Mouse (Mus musculus) left cerebral cortex, postnatal 10 days (tissue): Measurements from ENCODE around the gene Bad. TPM values are rescaled to one million over a fixed set of nuclear protein-coding genes. Genes with fewer than 3 reads are reported as not detected.

ENCODE experiments used
- DNase-seq, 2 experiments: peaks; one replicate each; pipeline ENCODE4 v3.0.0; 2021 to 2022; ENCODE audit warnings: low spot score in 2 of 2, mixed read lengths in 1 of 2; ENCODE audit errors: extremely low spot score in 1 of 2
- intact Hi-C: fragments of 180-260 bp; cut with DNase I; formaldehyde crosslinking; loops from one replicate; pipeline ENCODE4 v1.15.1; 2025
- total RNA-seq, 2 experiments: library from RNA; stranded (reverse); gene quantifications; 2 replicates each; pipeline ENCODE4 v1.2.3; 2021

The Bad gene
- total RNA-seq, 2 experiments from 2014 or later = 40.4 to 42.8 TPM

DNA sequence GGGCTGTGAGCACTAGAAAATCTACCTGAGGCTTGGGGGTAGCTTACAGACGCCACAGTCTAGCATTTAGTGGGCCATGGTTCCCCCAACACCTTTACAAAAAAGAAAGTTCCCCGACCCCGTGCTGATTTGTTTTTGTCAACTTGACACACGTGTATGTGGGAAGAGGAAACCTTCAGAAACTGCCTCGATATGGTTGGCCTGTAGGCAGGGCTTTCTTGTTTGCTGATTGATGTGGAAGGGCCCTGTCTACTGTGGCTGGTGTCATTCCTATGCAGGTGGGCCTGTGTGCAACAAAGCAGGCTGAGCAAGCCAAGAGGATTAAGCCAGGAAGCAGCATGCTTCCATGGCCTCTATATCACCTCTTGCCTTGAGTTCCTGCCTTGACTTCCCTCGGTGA, 28.6 kb upstream of the Bad start:
- intact Hi-C loops = no loop called here
- DNase-seq = no peak

DNA sequence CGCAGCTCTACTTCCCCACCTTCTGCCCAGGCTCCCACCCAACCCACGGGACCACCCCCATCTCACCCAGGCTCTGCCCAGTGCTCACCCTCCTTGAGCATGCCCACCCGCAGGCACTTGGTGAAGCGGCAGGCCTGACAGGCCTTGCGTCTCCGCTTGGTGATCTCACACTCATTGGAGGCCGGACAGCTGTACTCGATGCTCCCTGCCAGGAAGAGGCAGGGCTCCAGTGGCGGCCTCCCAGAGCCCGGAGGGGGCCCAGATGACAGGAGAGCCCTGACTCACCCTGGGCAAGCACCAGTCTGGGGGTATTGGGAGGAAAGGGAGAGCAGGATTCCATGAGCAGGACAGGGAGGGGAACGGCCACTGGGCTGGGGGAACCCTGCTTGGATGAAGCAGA, 27.7 kb upstream of the Bad start:
- no peak for DNase-seq
- intact Hi-C loops = no loop called here

DNA sequence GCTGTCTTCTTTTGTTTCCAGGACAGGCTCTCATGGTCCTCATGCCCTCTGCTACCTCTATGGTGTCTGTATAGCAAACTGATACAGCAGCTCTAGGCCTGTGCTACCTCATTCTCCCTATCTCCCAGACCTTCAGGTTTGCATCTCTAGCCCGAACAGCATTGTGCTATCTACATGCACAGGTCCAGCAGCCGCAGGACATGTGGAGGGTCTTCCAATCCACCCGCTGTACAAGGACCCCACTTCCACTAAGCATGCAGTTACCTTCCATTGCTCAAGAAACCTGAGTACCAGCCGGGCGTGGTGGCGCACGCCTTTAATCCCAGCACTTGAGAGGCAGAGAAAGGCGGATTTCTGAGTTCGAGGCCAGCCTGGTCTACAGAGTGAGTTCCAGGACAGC, 27.1 kb upstream of the Bad start:
- intact Hi-C loops = no loop called here
- DNase-seq = no peak

DNA sequence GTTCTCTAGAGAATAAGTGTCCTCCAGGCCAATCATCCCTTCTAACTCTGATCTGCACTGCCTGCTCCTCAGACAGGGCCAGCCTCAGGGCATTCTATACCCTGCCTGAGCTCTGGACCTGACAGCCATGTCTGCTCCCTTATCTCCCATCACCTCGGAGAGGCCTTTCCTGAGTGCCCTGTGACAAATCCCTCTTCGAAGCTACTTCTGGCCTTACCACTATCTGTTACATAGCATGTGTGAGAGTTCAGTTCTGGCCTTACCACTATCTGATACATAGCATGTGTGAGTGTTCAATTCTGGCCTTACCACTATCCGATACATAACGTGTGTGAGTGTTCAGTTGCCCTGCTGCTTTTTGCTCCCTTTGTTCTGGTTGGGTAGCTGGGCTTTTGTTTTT, 26.4 kb upstream of the Bad start:
- no peak for DNase-seq
- intact Hi-C loops = no loop called here

DNA sequence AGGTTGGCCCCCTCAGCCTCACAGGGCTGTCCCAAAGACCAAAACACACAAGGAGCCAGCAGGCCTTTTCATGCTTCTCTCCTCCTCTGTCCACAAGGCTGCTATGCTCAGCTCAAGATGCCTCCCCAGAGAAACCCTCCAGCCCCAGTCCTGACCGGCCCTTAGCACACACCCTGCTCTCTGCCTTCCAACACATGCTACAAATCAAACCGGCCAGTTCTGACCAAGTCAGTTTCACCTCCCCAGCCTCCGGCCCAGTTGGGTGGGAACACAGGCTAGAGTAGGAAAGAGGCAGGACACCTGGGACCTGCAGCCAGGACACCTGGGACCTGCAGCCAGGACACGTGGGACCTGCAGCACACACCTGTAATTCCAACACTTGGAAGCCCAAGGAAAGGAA, 25.2 kb upstream of the Bad start:
- intact Hi-C loops = no loop called here
- DNase-seq = no peak

DNA sequence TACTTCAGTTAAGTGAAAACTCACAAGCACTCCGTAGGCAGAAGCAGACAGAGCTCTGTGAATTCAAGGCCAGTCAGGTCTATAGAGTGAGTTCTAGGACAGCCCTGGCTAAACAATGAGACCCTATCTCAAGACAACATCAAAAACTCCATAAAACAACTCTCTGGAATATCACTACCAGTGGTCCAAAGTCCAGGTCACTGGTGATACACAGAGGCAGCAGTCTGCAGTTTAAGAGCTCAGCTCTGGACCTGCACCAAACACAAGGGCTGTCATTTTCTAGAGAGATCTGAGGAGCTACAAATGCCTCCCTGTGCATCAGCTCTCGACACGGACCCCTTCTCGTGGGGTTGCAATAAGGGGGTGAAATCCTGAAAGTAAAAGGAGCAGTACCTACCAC, 23.3 kb upstream of the Bad start:
- intact Hi-C loops = no loop called here

DNA sequence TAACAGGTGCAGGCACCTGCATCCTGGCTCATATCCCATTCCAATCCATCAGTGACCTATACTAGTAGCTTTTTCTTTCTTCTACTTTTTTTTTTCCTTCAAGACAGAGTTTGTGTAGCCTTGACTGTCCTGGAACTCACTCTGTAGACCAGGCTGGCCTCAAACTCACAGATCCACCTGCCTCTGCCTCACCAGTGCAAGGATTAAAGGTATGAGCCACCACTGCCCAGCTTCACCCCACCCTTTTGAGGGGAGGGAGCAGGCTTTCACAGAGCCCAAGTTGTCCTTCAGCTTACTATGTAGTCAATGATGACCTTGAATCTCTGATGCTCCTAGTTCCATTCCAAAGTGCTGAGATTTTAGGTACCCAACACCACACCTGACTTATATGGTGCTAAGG, 22.2 kb upstream of the Bad start:
- intact Hi-C loops = no loop called here
- DNase-seq = no peak

More for the DNA sequence above, 23.3 kb upstream of the Bad start:
- no peak for DNase-seq

DNA sequence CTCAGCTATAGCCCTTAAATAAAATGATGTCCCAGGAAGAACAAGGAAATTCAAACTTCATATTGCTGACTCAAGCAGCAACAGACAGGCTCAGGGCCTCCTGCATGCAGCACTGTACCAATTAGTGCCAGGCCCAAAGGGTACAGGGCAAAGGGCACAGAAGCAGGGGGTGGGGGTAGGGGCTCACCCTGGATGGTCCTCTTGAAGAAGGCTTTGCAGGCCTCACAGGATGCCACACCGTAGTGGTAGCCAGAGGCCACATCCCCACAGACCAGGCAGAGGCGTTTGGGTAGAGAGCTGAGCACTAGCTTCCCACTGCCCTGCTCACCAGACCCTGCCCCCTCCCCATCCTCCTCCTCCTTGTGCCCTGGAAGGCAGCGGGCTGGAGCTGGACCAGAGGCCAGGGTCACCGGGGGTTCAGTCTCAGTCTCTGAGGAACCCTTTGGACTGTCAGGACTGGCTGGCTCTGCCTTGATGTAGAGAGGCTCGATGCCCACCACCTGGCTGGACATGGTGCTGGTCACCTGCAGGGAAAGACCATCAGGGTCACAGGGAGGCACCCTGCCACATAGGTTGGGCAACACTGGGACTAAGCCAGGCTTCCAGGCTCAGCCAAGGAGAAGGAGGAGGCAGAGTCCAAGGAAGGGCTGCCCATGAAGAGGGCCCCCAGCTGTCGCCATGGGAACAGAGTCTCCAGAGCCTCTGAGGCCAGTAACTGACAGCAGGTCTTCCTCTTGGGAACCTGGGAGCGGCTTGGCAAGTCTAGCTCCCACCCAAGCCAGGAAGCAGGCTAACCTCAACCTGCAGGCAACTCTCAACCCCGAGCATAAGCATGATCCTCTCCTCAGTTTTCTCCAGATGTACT, 21.6 kb upstream of the Bad start:
- DNase-seq = peak in 1 of 2 experiments; percentile 61
- intact Hi-C loops = loop anchor here (5.0 to 10.0 kb wide), 2 partner anchors 105 to 428 kb away; no protein-coding TSS in a partner anchor

DNA sequence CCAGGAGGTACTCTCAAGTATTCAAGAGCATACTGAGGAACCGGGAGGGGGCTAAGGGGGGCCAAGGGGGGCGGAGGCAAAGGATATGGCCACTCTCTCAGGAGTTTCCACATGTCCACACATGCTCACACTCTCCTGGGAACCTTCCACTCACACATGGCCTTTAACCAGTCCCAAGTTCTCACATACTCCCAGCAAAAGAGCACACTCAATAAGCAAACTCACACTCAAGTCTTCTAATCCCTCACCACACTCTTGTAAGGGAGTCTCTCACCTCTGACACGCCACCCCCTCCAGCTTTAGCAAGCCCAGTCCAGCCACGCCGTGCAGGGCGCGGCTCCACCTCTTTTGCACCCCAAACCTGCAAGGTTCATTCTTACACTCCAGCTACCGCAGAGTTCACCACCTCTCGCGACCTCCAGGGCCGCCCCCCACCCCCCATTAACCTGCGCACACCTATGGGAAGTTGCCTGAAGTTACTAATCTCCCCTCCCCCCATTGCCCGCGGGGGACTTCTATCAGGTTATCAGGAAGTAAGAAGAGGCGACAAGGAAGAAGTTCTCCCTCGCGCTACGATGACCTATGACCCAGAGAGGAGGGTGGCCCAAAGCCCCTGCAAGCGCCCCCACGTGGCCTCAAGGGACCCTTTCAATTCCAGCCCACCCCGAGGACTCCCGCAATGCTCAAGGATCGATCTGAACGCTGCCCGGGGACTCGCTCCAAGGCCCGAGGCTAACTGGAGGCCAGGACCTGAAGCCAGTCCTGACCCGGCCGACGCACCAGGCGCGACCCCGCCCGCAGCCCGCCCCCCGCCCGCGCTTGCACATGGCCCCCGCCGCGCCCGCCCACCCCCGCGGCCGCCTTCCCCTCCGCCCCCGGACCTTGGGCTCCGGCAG, 20.7 kb upstream of the Bad start:
- intact Hi-C loops = loop anchor here (5.0 to 10.0 kb wide), 2 partner anchors 104 to 429 kb away; no protein-coding TSS in a partner anchor

DNA sequence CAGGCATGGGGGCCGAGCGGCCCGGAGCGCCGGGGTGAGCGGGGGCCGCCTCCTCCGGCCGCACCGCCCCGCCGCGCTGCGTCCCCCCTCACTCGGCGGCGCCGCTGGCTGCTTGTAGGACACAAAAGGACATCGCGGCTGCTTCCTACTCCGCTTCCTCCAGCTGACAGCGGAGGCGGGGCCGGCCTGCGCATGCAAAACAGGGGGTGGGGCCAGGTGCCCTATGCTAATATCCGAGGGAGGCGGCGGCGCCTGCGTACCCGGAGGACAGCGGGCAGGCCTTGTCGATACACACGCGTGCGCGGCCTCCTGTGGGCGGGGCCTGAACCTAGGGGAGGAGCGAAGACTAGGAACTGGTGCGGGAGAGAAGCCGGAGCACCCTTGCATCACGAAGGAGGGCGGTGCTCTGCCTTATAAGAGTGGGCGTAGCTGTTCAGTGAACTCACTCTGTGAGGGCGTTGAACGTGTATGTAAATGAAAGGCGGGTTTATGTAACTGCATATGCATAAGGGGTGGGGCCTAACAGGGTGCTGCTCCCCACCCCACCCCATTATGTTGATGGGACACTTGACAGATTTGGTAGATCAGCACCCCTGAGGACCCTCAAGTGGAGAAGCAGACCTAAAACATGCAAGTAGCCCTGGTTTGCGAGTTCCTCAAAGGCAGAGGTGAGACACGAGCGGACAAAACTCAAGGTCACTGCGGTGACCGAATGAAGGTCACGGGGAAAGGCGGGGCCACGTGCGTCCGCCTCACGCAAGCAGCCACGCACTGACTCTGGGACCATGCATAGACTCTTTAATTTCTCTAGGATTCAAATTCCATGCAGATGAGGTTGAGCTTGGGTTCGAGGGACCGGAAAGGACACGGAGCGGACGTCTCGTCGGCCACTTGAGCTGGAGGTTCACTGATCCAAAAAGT, 19.8 kb upstream of the Bad start, which contains the start of gene Esrra:
Gene Esrra (minus strand): TSS at position 167 of the 921 bp plus-strand sequence.
- peak; percentile 100 for DNase-seq
- intact Hi-C loops = loop anchor here (5.0 to 10.0 kb wide), 2 partner anchors 103 to 430 kb away; no protein-coding TSS in a partner anchor

More for the DNA sequence above, 20.7 kb upstream of the Bad start:
- peak; percentile 55 to 72 for DNase-seq

DNA sequence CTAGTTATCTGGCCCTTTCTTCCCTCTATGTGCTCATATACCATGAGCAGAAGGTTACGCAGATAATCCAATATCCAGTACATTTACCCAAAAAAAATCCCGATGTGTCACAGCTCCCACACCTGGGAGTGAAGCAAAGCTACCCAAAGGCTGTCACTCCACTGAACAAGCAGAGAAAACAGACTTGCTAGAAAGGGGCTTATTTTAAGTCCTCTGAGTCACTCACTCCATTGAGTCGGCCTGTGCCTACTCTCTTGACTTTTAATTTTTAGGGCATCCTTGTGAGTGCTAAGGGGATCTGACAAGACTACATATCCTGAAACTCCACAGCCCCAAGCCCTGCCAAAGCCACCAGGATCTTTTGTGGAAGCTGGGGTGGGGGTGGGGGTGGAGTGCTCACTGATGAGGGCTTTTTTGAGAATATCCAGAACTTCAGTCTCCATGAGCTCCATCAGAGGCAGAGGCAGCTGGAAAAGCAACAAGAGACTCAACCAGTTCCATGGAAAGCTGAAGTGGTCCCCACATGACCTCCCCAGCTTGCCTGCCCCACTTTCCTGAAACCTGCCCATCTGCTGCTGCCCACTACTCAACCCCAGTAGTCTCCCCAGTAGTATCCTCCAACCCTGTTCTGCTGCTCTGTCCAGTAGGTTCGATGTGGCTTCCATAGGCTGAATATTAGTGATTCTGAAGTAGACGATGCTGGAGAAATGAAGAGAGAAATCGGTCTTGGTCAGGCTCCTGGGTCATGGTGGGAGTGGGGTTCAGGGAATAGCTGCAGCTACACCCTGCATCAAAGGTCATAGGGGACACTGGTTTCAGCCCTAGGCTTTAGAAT, 18.5 kb upstream of the Bad start:
- DNase-seq = no peak
- intact Hi-C loops = loop anchor here (5.0 to 10.0 kb wide), 2 partner anchors 102 to 431 kb away; no protein-coding TSS in a partner anchor

DNA sequence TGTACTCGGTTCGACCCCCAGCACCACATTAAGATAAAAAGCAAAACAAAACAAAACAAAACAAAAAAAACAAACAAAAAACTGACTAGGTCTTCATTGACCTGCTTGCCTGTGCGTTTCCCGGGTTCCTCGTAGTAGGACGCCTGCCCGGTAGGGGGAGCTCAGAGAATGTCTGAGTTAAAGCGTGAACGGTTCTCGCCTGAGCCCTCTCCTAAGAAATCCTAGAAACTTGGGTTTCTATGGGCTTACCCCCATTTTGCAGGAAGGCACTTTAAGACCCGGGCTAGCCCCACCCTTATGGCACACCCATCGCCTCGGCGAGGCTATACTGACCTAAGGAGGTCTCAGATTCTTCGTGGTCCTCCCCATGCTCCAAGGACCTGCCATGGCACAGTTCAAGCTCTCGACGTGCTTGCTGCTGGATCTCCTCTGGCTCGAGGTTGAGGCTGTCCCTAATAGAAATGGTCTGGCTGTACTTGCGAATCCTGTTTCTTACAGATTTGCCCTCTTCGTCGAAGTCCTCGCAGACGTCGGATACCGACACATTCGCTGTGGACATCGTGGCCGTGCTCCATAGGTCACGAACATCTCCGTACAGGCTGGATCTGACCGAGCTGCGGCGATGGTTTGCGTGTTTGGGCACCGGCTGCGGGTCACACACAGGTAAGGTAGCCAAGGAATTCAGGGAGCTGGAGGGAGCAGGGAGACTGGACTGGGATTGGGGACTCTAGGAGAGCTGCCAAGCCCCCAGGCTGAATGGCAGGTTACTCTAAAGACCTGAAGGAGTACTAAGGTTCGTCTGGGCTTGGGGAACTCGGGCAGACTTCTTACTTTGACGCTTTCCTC, 17.0 kb upstream of the Bad start:
- DNase-seq = peak; percentile 82 to 87
- intact Hi-C loops = loop anchor here (5.0 to 10.0 kb wide), 2 partner anchors 100 to 432 kb away; no protein-coding TSS in a partner anchor

DNA sequence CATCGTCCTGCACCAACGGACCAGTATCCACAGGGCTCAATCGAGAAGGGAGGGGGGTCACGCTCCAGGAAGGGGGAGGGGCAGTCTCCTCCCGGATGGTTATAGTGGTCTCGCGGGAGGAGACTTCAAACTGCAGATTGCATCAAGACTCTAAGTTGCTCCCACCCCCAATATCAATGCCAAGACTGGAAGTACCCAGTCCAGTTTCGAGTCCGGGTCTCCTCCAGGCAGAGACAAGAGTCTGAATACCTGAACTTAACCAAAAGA, 16.4 kb upstream of the Bad start, which contains the start of gene Catsperz:
Gene Catsperz (minus strand): TSS at position 74 of the 267 bp plus-strand sequence.
- intact Hi-C loops = loop anchor here (10.0 kb wide), 1 partner anchor 100 kb away; no protein-coding TSS in a partner anchor
- DNase-seq = peak in 1 of 2 experiments; percentile 56

DNA sequence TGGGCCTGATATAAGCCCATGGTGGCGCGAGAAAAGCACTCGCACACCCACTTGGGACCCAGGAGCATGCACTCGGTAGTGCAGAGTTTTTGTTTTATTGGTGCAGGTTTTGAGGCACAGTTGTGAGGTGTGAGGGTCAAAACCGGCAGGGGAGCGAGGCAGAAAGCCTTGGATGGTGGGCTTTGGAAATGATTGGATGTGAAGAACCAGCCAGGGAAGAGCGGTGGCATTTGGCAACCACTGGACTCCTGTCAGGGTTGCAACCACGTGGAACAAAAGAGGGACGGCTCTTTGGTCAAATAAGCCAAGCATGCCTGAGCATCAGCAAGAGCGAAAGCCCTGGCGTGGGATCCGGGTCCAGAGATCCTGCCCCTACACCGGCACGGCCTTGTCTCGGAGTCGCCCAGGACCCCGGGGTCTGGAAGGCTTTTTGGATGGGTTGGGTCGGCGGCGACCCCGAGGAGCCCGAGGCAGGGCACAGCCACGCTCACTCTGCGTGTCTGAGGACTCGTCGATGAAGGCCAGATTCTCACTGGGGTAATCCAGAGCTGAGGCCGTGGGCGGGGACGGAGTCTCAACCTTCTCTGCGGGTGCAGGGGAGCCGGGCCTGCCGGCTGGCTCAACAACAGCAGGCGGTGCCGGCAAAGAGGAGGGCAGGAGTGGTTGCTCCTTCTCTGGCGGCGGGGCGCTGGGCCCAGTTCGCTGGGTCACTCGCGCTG, 15.9 kb upstream of the Bad start:
- intact Hi-C loops = loop anchor here (10.0 kb wide), 1 partner anchor 99 kb away; no protein-coding TSS in a partner anchor
- DNase-seq = peak in 1 of 2 experiments; percentile 52

DNA sequence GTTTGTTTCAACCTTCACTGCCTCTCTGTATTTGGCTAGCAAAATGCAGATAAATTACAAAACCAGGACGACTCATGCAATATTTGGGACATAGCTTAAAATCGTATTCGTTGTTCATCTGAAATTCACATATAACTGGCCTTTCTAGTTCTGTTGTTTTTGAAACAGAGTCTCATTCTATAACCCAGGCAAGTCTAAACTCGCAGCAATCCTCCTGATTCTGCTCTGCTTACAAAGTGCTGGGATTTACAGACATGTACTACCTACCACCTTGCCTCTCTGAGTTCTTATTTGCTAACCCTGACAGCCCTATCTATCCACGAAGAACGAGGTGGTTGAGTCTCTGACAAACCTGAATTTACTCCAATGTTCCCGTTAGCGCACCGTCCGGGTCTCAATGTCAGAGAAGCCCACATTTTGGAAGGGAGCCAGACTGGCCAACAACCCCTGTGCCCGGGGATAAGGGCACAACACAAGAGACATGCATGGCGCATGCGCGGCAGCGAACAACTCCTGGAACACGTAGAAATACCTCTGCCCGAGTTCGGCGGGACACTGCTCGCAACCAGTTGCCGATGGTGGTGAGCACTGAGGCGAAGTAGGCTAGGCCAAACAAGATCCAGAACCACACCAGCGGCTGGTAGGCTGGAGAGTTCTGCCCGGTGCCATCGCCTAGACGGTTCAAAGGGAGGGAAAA, 15.0 kb upstream of the Bad start:
- intact Hi-C loops = loop anchor here (10.0 kb wide), 1 partner anchor 98 kb away; no protein-coding TSS in a partner anchor

More for the DNA sequence above, 15.0 kb upstream of the Bad start:
- peak in 1 of 2 experiments; percentile 43 for DNase-seq
